Mouse (Mus musculus) lung, postnatal 0 days (tissue): ENCODE data around the gene Ube3c. TPM values are rescaled to one million over a fixed set of nuclear protein-coding genes. Genes with fewer than 3 reads are reported as not detected.

Source experiments
- ATAC-seq: fragments of 200-750 bp; cut with Nextera tagmentation; 2 replicates; pipeline ENCODE4 v1.8.0; 2017; ENCODE audit warnings: moderate library complexity
- DNase-seq: peaks from one replicate; pipeline ENCODE4 v3.0.0-alpha.2; 2016; ENCODE audit warnings: low spot score
- H3K27ac ChIP-seq: fragments of 300-500 bp; sonication (generic); 2 replicates; pipeline ENCODE4 v1.5.1; 2014; ENCODE audit warnings: antibody characterized with exemption, mild to moderate bottlenecking, low read length, mixed read lengths
- H3K27me3 ChIP-seq: fragments of 300-500 bp; sonication (generic); replicated peaks from 2 replicates; pipeline ENCODE4 v1.6.1; 2014; ENCODE audit warnings: low read length, mixed read lengths; ENCODE audit not compliant: insufficient read depth
- H3K36me3 ChIP-seq: fragments of 300-500 bp; sonication (generic); 2 replicates; pipeline ENCODE4 v1.6.1; 2014; ENCODE audit warnings: low read length, mixed read lengths; ENCODE audit not compliant: insufficient read depth
- H3K4me1 ChIP-seq: fragments of 300-500 bp; sonication (generic); 2 replicates; pipeline ENCODE4 v1.6.1; 2014; ENCODE audit warnings: antibody characterized with exemption, low read depth, low read length, mixed read lengths; ENCODE audit not compliant: insufficient read depth
- H3K4me2 ChIP-seq: fragments of 300-500 bp; sonication (generic); replicated peaks from 2 replicates; pipeline ENCODE4 v1.6.1; 2014; ENCODE audit warnings: low read depth, mild to moderate bottlenecking, low read length, moderate library complexity, mixed read lengths
- H3K4me3 ChIP-seq: fragments of 300-500 bp; sonication (generic); 2 replicates; pipeline ENCODE4 v1.5.1; 2014; ENCODE audit warnings: low read depth, low read length
- H3K9ac ChIP-seq: fragments of 300-500 bp; sonication (generic); replicated peaks from 2 replicates; pipeline ENCODE4 v1.6.1; 2014; ENCODE audit warnings: low read depth, mild to moderate bottlenecking
- H3K9me3 ChIP-seq: fragments of 300-500 bp; sonication (generic); 2 replicates; pipeline ENCODE4 v1.6.1; 2016; ENCODE audit warnings: low read length, mixed read lengths
- CTCF ChIP-seq: IDR thresholded peaks from 2 replicates; pipeline ENCODE4 v1.5.1; 2016; ENCODE audit warnings: antibody characterized with exemption, mild to moderate bottlenecking
- EP300 ChIP-seq: IDR thresholded peaks from 2 replicates; pipeline ENCODE4 v1.6.1; 2016; ENCODE audit warnings: antibody characterized with exemption, mild to moderate bottlenecking, control low read depth
- WGBS: fragments of 180-500 bp; shearing (Covaris S2); extraction: QIAGEN DNeasy Blood & Tissue Kit; methylation state at CpG from one replicate; pipeline ENCODE4 v1.1.7; 2014; 5-methylcytosine and 5-hydroxymethylcytosine counted together
- polyA plus RNA-seq: library from polyadenylated mRNA; unstranded; fragments of >200 nt; fragmentation: Nextera tagmentation; extraction: Ambion mirVana; gene quantifications from 2 replicates; pipeline ENCODE4 v1.2.1, GENCODE M21; 2015

Ube3c gene
- polyA plus RNA-seq, 1 experiment from 2014 or later: 13.2 TPM

- no peaks in the 10 kb centered on the region for H3K9me3 ChIP-seq
- peak; percentile 62 for ATAC-seq
These were observed 129.5 kb downstream of the Ube3c start for GRCm38 (mm10) chr5:29698493-29698892.

GRCm38 (mm10) chr5:29699520-29700202, 130.6 kb downstream of the Ube3c start:
- DNase-seq: peak; percentile 11
- Histone ChIP-seq H3K27me3 (no peaks in the 10 kb centered on the region), H3K4me2 (no peak overlapping the region), H3K27ac (no peak overlapping the region), H3K9me3 (no peaks in the 10 kb centered on the region), H3K4me3 (no peak overlapping the region), H3K36me3 (no peaks in the 10 kb centered on the region), H3K4me1 (no peaks in the 10 kb centered on the region), H3K9ac (no peak overlapping the region)
- ATAC-seq: no peak
- WGBS: 75% methylated on average over 2 of the region's 2 CpGs
- no peak for TF ChIP-seq CTCF

More at GRCm38 (mm10) chr5:29698493-29698892, 129.5 kb downstream of the Ube3c start:
- TF ChIP-seq CTCF: no peak
- no peak for TF ChIP-seq EP300
- Histone ChIP-seq H3K4me2 (no peak overlapping the region), H3K27me3 (no peaks in the 10 kb centered on the region), H3K4me1 (no peaks in the 10 kb centered on the region), H3K27ac (no peak overlapping the region), H3K9ac (no peak overlapping the region), H3K36me3 (no peaks in the 10 kb centered on the region), H3K4me3 (no peak overlapping the region)
- WGBS: 66% methylated on average over 4 of the region's 4 CpGs
- DNase-seq: peak; percentile 8

GRCm38 (mm10) chr5:29707241-29707640, 138.2 kb downstream of the Ube3c start:
- WGBS: 64% methylated on average over 4 of the region's 4 CpGs
- no peak for TF ChIP-seq CTCF
- no peak for TF ChIP-seq EP300
- ATAC-seq (no peak), DNase-seq (no peak)
- Histone ChIP-seq H3K4me2 (no peak overlapping the region), H3K27me3 (no peaks in the 10 kb centered on the region), H3K9ac (no peak overlapping the region), H3K36me3 (no peaks in the 10 kb centered on the region), H3K27ac (no peak overlapping the region), H3K9me3 (no peaks in the 10 kb centered on the region), H3K4me3 (no peak overlapping the region), H3K4me1 (no peaks in the 10 kb centered on the region)

GRCm38 (mm10) chr5:29708258-29708657, 139.2 kb downstream of the Ube3c start:
- Histone ChIP-seq H3K4me3 (no peak overlapping the region), H3K27ac (no peak overlapping the region), H3K9ac (no peak overlapping the region), H3K27me3 (no peaks in the 10 kb centered on the region), H3K36me3 (no peaks in the 10 kb centered on the region), H3K4me1 (no peaks in the 10 kb centered on the region), H3K4me2 (no peak overlapping the region), H3K9me3 (no peaks in the 10 kb centered on the region)
- ATAC-seq (peak; percentile 74), DNase-seq (peak; percentile 61)
- no peak for TF ChIP-seq CTCF
- no peak for TF ChIP-seq EP300
- WGBS: 11% methylated on average over 5 of the region's 5 CpGs

GRCm38 (mm10) chr5:29711631-29712030, 142.6 kb downstream of the Ube3c start:
- ATAC-seq: no peak
- no peaks in the 10 kb centered on the region for H3K27me3 ChIP-seq
- no peak overlapping the region for H3K4me3 ChIP-seq

GRCm38 (mm10) chr5:29712906-29713305, 143.9 kb downstream of the Ube3c start:
- 69% methylated on average over 1 of the region's 1 CpGs for WGBS
- DNase-seq (no peak), ATAC-seq (no peak)
- no peak overlapping the region for H3K27ac ChIP-seq
- H3K27me3 ChIP-seq: no peaks in the 10 kb centered on the region
- no peak overlapping the region for H3K4me2 ChIP-seq
- no peaks in the 10 kb centered on the region for H3K4me1 ChIP-seq
- no peak overlapping the region for H3K4me3 ChIP-seq
- no peaks in the 10 kb centered on the region for H3K36me3 ChIP-seq
- no peak overlapping the region for H3K9ac ChIP-seq
- no peak for TF ChIP-seq CTCF
- no peak for TF ChIP-seq EP300
- H3K9me3 ChIP-seq: no peaks in the 10 kb centered on the region

More at GRCm38 (mm10) chr5:29711631-29712030, 142.6 kb downstream of the Ube3c start:
- Histone ChIP-seq H3K36me3 (no peaks in the 10 kb centered on the region), H3K9ac (no peak overlapping the region), H3K4me2 (no peak overlapping the region), H3K27ac (no peak overlapping the region), H3K4me1 (no peaks in the 10 kb centered on the region), H3K9me3 (no peaks in the 10 kb centered on the region)
- no peak for DNase-seq
- no peak for TF ChIP-seq CTCF
- no peak for TF ChIP-seq EP300
